ENCODE assay signal across 20 mouse cellular contexts in the genomic region with DNA sequence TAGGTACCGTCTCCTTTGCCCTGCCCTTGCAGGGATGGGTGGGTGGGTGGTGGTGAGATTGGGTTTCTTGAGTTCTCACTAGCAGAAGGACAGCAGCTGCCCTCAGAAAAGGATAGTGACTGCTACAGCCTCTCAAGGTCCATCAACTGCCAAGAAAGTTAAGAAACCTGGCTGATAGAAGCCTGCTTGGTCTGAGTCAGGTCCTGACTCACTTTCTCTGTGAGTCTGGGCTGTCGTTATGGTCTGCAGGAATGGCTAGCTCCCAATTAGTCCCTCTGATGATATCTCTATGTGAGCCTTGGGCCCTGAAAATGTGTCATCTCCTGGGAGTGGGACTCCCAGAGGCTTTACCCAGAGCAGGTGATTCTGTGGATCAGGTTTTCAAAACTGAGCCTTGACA. TPM values are rescaled to one million over a fixed set of nuclear protein-coding genes. Genes with fewer than 3 reads are reported as not detected.
"Had no signal": no experiment of that assay in that cellular context is flagged by ENCODE, and none has a peak within 500 bp of the region (broad histone marks: within the 10 kb centered on the region; RNA-seq: fewer than 3 reads in every experiment).

No protein-coding gene starts in this region.

- H3K36me3 ChIP-seq: midbrain, embryonic 13.5 days; neural tube, embryonic 13.5 days; neural tube, embryonic 15.5 days had no signal

- DNase-seq: lung, adult 18-20 months; lung, embryonic 14.5 days; lung, postnatal 10 days; lung, postnatal 36 days; retina, postnatal 1 day; right cerebral cortex, adult 18-20 months; right cerebral cortex, postnatal 25 days; right cerebral cortex, postnatal 4 days; spleen, adult 18-20 months; thymus, adult 18-20 months; thymus, postnatal 14 days; thymus, postnatal 4 days had no signal

- ATAC-seq: midbrain, embryonic 13.5 days; midbrain, embryonic 16.5 days had no signal

- H3K4me3 ChIP-seq: megakaryocyte, embryonic 14.5 days; midbrain, embryonic 13.5 days; myocyte; neural tube, embryonic 13.5 days; neural tube, embryonic 15.5 days had no signal

- H3K9ac ChIP-seq: lung, embryonic 14.5 days; midbrain, embryonic 13.5 days; neural tube, embryonic 13.5 days; neural tube, embryonic 15.5 days had no signal

- H3K4me2 ChIP-seq: lung, embryonic 14.5 days; midbrain, embryonic 11.5 days; midbrain, embryonic 13.5 days; neural tube, embryonic 13.5 days; neural tube, embryonic 15.5 days had no signal

- H3K9me3 ChIP-seq: megakaryocyte, embryonic 14.5 days; midbrain, embryonic 13.5 days; neural tube, embryonic 13.5 days; neural tube, embryonic 15.5 days had no signal

- H3K27ac ChIP-seq: macrophage; midbrain, embryonic 13.5 days; neural tube, embryonic 13.5 days; neural tube, embryonic 15.5 days had no signal

- H3K4me1 ChIP-seq: megakaryocyte, embryonic 14.5 days; neural tube, embryonic 13.5 days had no signal

- H3K27me3 ChIP-seq: midbrain, embryonic 13.5 days; neural tube, embryonic 13.5 days; neural tube, embryonic 15.5 days had no signal

RNA-seq across cellular contexts. Expression of a gene that starts 39.9 kb away (rescaled TPM):
- polyA plus RNA-seq: macrophage, myocyte had no signal

RNA-seq across cellular contexts. Expression of a gene that starts 49.0 kb away (rescaled TPM):
- polyA plus RNA-seq: macrophage, myocyte had no signal
